Mouse (Mus musculus): ENCODE results near the gene Cdh12. TPM values are rescaled to one million over a fixed set of nuclear protein-coding genes. Genes with fewer than 3 reads are reported as not detected.
"Not testable (repeated sequence)": the region's sequence is repeated elsewhere in the genome, so short reads cannot be mapped to it uniquely, and the experiment has no call there.

The Cdh12 gene
- polyA plus RNA-seq, 1 experiment from 2014 or later = 0.11 TPM

DNA sequence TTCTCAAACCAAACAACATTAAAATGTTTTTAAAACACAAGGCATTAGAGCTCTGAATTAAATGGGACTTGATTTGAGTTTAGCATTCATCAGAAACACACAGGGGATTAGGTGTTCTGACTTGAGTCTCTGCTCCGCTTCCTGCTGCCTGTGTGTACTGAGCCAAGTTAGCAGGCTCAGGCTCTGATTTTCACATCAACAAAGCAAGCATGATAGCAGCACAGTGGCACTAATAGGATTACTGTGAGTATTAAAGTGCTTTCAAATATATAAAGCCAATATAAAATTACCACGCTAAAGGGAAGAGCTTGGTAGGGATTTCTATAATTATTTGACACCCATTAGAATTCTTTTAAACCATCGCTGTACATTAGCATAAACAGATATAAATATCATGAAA is 895.7 kb downstream of the Cdh12 start:
- Histone ChIP-seq H3K9ac (ENCODE audit: low read length) (no peak overlapping the region), H3K27me3 (ENCODE audit: control insufficient read depth, insufficient read depth, low read length) (no peaks in the 10 kb centered on the region), H3K4me3 (ENCODE audit: low read length) (no peak overlapping the region), H3K9me3 (replicated peaks; ENCODE audit: control insufficient read depth, low read length) (no peaks in the 10 kb centered on the region), H3K36me3 (ENCODE audit: control insufficient read depth, insufficient read depth) (no peaks in the 10 kb centered on the region), H3K4me1 (ENCODE audit: control insufficient read depth, insufficient read depth, low read length) (no peaks in the 10 kb centered on the region), H3K4me2 (ENCODE audit: low read depth, low read length) (no peak overlapping the region), H3K27ac (ENCODE audit: low read length) (no peak overlapping the region)
- ATAC-seq (replicated peaks; ENCODE audit: extremely low read depth, insufficient read depth, low FRiP score) = no peak
- 62% methylated on average over 3 of the region's 3 CpGs for WGBS

DNA sequence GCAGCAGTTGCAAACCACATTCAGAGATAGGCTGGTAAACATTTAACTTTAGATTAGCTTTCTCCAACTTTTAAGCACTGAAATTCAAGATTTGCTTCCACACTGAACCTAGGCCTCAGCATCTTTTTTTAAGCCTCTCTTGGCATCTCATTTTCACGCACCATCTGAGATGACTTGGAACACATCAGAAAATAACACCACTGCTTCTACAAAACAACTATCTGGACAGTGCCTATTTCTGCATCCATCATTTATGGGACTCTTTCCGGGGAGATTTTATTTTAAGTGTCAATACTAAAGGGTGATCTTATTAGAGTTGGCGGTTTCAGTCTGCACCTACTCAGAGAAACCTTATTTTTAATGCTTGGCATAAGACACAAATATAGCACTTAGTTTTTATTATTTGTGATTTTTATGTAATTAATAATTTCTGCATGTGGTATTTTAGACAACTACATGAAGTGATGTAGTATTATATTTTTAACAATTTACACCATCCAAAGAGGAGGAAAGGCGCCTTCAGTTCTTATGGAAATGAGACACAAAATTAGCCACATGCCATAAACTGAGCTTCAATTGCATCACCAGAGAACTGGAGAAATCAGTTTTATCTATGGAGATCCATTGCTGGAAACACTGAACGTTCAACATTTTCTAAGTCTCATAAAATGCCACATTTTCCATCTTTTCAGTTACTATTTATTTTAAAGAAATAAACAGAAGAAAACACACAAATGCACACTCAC is 906.5 kb downstream of the Cdh12 start:
- ATAC-seq (replicated peaks; ENCODE audit: extremely low read depth, insufficient read depth, low FRiP score) = no peak
- H3K9ac ChIP-seq (ENCODE audit: low read length) = no peak overlapping the region
- no peaks in the 10 kb centered on the region for H3K9me3 ChIP-seq (replicated peaks; ENCODE audit: control insufficient read depth, low read length)
- H3K36me3 ChIP-seq (ENCODE audit: control insufficient read depth, insufficient read depth) = no peaks in the 10 kb centered on the region
- H3K4me1 ChIP-seq (ENCODE audit: control insufficient read depth, insufficient read depth, low read length) = no peaks in the 10 kb centered on the region
- H3K27ac ChIP-seq (ENCODE audit: low read length) = no peak overlapping the region
- H3K4me3 ChIP-seq (ENCODE audit: low read length) = no peak overlapping the region
- H3K4me2 ChIP-seq (ENCODE audit: low read depth, low read length) = no peak overlapping the region
- no peaks in the 10 kb centered on the region for H3K27me3 ChIP-seq (ENCODE audit: control insufficient read depth, insufficient read depth, low read length)
- 80% methylated on average over 5 of the region's 5 CpGs for WGBS

- H3K36me3 ChIP-seq (ENCODE audit: control insufficient read depth, insufficient read depth) = no peaks in the 10 kb centered on the region
- no peak for ATAC-seq (replicated peaks; ENCODE audit: extremely low read depth, insufficient read depth, low FRiP score)
- no peak overlapping the region for H3K4me3 ChIP-seq (ENCODE audit: low read length)
- no peak overlapping the region for H3K4me2 ChIP-seq (ENCODE audit: low read depth, low read length)
- H3K27me3 ChIP-seq (ENCODE audit: control insufficient read depth, insufficient read depth, low read length) = no peaks in the 10 kb centered on the region
- H3K27ac ChIP-seq (ENCODE audit: low read length) = no peak overlapping the region
- no peaks in the 10 kb centered on the region for H3K4me1 ChIP-seq (ENCODE audit: control insufficient read depth, insufficient read depth, low read length)
- H3K9me3 ChIP-seq (replicated peaks; ENCODE audit: control insufficient read depth, low read length) = no peaks in the 10 kb centered on the region; the same call in 1 of the 2 replicates
- no peak overlapping the region for H3K9ac ChIP-seq (ENCODE audit: low read length)
Observed at GRCm38 (mm10) chr15:21366366-21366765, 917.3 kb downstream of the Cdh12 start.

- H3K9ac ChIP-seq (ENCODE audit: low read length) = no peak overlapping the region
- no peaks in the 10 kb centered on the region for H3K27me3 ChIP-seq (ENCODE audit: control insufficient read depth, insufficient read depth, low read length)
- no peaks in the 10 kb centered on the region for H3K9me3 ChIP-seq (replicated peaks; ENCODE audit: control insufficient read depth, low read length)
Observed at GRCm38 (mm10) chr15:21375460-21375859, 926.4 kb downstream of the Cdh12 start.

DNA sequence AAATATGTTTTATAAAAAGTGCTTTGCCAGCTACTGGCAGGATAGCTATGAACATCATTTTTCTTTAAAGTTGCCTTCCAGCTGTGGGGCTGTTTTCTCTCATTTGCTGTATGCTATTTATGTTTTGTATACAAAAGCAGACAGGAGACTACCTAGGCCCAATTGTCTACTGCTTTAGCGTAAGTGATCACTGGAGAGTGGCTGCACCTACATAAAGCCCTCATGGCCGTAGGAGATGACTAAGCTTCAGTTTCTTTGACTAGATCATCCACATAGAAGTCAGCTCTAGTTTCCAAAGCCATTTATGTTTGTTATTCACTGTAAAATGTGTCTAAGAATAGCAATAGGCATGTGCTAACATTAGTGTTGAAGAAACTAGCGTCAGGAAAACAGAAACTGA is 926.8 kb downstream of the Cdh12 start:
- WGBS = 72% methylated on average over 3 of the region's 3 CpGs

More at GRCm38 (mm10) chr15:21375460-21375859, 926.4 kb downstream of the Cdh12 start:
- no peak overlapping the region for H3K4me2 ChIP-seq (ENCODE audit: low read depth, low read length)
- no peak for ATAC-seq (replicated peaks; ENCODE audit: extremely low read depth, insufficient read depth, low FRiP score)
- no peaks in the 10 kb centered on the region for H3K36me3 ChIP-seq (ENCODE audit: control insufficient read depth, insufficient read depth)
- WGBS = 75% methylated on average over 5 of the region's 5 CpGs
- no peak overlapping the region for H3K27ac ChIP-seq (ENCODE audit: low read length)
- H3K4me3 ChIP-seq (ENCODE audit: low read length) = no peak overlapping the region
- no peaks in the 10 kb centered on the region for H3K4me1 ChIP-seq (ENCODE audit: control insufficient read depth, insufficient read depth, low read length)

DNA sequence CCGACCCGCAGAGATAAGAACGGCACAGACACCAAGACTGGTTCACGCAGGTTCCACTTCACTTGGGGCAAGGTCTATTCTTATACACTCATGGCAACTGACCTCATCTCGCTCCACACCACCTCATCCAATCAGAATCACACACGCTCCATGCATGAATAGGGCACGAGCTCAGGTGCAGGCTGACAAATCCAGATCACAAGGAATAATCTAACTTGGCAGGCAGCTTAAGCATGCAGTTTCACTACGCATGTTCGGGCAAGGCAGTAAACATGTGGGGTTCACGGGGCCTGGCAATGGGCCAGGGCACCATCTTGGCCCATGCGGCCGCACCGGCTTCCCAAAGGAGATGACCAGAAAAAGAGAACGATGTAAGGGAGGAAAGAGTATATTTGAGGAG is 942.4 kb downstream of the Cdh12 start:
- H3K4me3 ChIP-seq (ENCODE audit: low read length); ATAC-seq (replicated peaks; ENCODE audit: extremely low read depth, insufficient read depth, low FRiP score); H3K9me3 ChIP-seq (replicated peaks; ENCODE audit: control insufficient read depth, low read length); H3K27me3 ChIP-seq (ENCODE audit: control insufficient read depth, insufficient read depth, low read length); H3K4me2 ChIP-seq (ENCODE audit: low read depth, low read length); H3K36me3 ChIP-seq (ENCODE audit: control insufficient read depth, insufficient read depth); H3K4me1 ChIP-seq (ENCODE audit: control insufficient read depth, insufficient read depth, low read length); H3K27ac ChIP-seq (ENCODE audit: low read length); H3K9ac ChIP-seq (ENCODE audit: low read length): not testable (repeated sequence)
- WGBS = 81% methylated on average over 14 of the region's 14 CpGs

More for the DNA sequence above, 926.8 kb downstream of the Cdh12 start:
- Histone ChIP-seq H3K4me2 (ENCODE audit: low read depth, low read length) (no peak overlapping the region), H3K4me1 (ENCODE audit: control insufficient read depth, insufficient read depth, low read length) (no peaks in the 10 kb centered on the region), H3K9ac (ENCODE audit: low read length) (no peak overlapping the region), H3K27me3 (ENCODE audit: control insufficient read depth, insufficient read depth, low read length) (no peaks in the 10 kb centered on the region), H3K36me3 (ENCODE audit: control insufficient read depth, insufficient read depth) (no peaks in the 10 kb centered on the region), H3K9me3 (replicated peaks; ENCODE audit: control insufficient read depth, low read length) (no peaks in the 10 kb centered on the region), H3K4me3 (ENCODE audit: low read length) (no peak overlapping the region), H3K27ac (ENCODE audit: low read length) (no peak overlapping the region)
- ATAC-seq (replicated peaks; ENCODE audit: extremely low read depth, insufficient read depth, low FRiP score) = no peak

- Histone ChIP-seq H3K4me2 (ENCODE audit: low read depth, low read length) (no peak overlapping the region), H3K27me3 (ENCODE audit: control insufficient read depth, insufficient read depth, low read length) (no peaks in the 10 kb centered on the region), H3K36me3 (ENCODE audit: control insufficient read depth, insufficient read depth) (no peaks in the 10 kb centered on the region), H3K4me1 (ENCODE audit: control insufficient read depth, insufficient read depth, low read length) (no peaks in the 10 kb centered on the region), H3K9me3 (replicated peaks; ENCODE audit: control insufficient read depth, low read length) (no peaks in the 10 kb centered on the region), H3K9ac (ENCODE audit: low read length) (no peak overlapping the region), H3K27ac (ENCODE audit: low read length) (no peak overlapping the region), H3K4me3 (ENCODE audit: low read length) (no peak overlapping the region)
- no peak for ATAC-seq (replicated peaks; ENCODE audit: extremely low read depth, insufficient read depth, low FRiP score)
- WGBS = 75% methylated on average over 3 of the region's 3 CpGs
Observed at GRCm38 (mm10) chr15:21393080-21393479, 944.0 kb downstream of the Cdh12 start.

DNA sequence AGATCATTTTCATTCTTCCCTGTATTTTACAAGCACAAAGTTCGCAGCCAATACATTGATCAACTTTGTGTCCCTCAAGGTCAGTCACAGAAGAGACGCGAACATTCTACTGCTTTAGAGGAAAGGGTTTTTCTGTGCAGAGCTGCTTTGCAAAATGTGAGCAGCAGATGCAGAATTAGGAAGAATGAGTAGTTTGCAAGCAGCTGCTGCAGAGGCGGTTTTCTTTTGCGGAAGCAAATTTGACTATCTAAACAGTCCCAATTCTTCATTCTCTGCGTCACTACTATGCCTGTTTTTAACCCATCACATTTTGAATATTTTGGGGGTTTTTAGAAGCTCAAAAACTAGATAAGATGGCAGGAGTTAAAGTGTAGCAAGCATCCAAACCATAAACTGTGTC is 956.1 kb downstream of the Cdh12 start:
- Histone ChIP-seq H3K36me3 (ENCODE audit: control insufficient read depth, insufficient read depth) (no peaks in the 10 kb centered on the region), H3K9me3 (replicated peaks; ENCODE audit: control insufficient read depth, low read length) (no peaks in the 10 kb centered on the region), H3K9ac (ENCODE audit: low read length) (no peak overlapping the region), H3K27me3 (ENCODE audit: control insufficient read depth, insufficient read depth, low read length) (no peaks in the 10 kb centered on the region), H3K4me2 (ENCODE audit: low read depth, low read length) (no peak overlapping the region), H3K4me1 (ENCODE audit: control insufficient read depth, insufficient read depth, low read length) (no peaks in the 10 kb centered on the region), H3K4me3 (ENCODE audit: low read length) (no peak overlapping the region), H3K27ac (ENCODE audit: low read length) (no peak overlapping the region)
- WGBS = 74% methylated on average over 6 of the region's 6 CpGs
- no peak for ATAC-seq (replicated peaks; ENCODE audit: extremely low read depth, insufficient read depth, low FRiP score)

DNA sequence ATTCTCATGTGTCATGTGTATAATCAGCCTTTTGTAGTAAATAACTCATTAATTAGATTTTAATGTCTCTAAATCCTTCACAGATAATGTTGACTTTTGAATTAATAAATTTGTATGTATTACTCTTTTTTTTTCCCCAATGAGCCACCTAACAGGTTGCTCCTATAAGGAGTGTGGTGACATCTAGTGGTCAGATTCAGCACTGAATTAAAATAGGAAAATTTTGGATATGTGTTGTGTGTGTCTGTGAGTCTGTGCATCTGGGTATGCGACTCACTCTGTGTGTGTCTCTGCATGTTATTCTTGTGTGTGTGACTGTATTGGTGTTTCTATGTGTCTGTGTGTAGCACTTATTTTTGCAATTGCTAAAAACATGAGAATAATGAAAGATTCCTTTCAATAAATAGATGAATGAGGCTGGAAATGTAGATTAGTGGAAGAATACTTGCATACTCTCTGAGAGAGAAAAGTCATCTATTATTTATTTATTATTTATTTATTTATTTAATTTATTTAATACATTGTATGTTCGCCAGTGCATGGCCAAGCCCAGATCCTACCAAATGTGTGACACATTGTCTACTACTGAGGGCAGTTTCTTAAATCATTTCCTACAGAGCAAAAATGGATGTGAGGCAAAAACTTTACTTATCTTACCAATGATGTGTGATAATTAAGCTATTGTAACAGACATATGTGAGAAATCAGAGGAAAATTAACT is 958.4 kb downstream of the Cdh12 start:
- ATAC-seq (replicated peaks; ENCODE audit: extremely low read depth, insufficient read depth, low FRiP score) = no peak
- no peak overlapping the region for H3K27ac ChIP-seq (ENCODE audit: low read length)
- H3K9ac ChIP-seq (ENCODE audit: low read length) = no peak overlapping the region
- no peaks in the 10 kb centered on the region for H3K4me1 ChIP-seq (ENCODE audit: control insufficient read depth, insufficient read depth, low read length)
- H3K36me3 ChIP-seq (ENCODE audit: control insufficient read depth, insufficient read depth) = no peaks in the 10 kb centered on the region
- H3K27me3 ChIP-seq (ENCODE audit: control insufficient read depth, insufficient read depth, low read length) = no peaks in the 10 kb centered on the region
- H3K4me3 ChIP-seq (ENCODE audit: low read length) = no peak overlapping the region
- no peak overlapping the region for H3K4me2 ChIP-seq (ENCODE audit: low read depth, low read length)
- no peaks in the 10 kb centered on the region for H3K9me3 ChIP-seq (replicated peaks; ENCODE audit: control insufficient read depth, low read length)
- WGBS = 48% methylated on average over 2 of the region's 2 CpGs

All from heart, embryonic 16.5 days (tissue).